Mouse (Mus musculus): ENCODE measurements at regions not wholly inside any gene's neighbourhood (a gene's known extent, or its start where the extent isn't known, plus 50 kb on each side); places are given as distances from the start of the nearest gene placed in this dataset.

GRCm38 (mm10) chr3:102292385-102292784, 87.9 kb upstream of the Vangl1 start:
- 79% methylated on average over 3 of the region's 3 CpGs for whole genome bisulfite sequencing
- H3K4me1 ChIP-seq (ENCODE audit: control insufficient read depth, insufficient read depth, low read length), result no peaks in the 10 kb centered on the region
- no peak overlapping the region for H3K27ac ChIP-seq (ENCODE audit: low read length)
- H3K4me2 ChIP-seq (ENCODE audit: low read depth, low read length), result no peak overlapping the region
- ATAC-seq (replicated peaks; ENCODE audit: extremely low read depth, insufficient read depth, low FRiP score), result no peak
- H3K9ac ChIP-seq (ENCODE audit: low read length), result no peak overlapping the region
- H3K9me3 ChIP-seq (replicated peaks; ENCODE audit: control insufficient read depth, low read length), result no peaks in the 10 kb centered on the region
- no peaks in the 10 kb centered on the region for H3K36me3 ChIP-seq (ENCODE audit: control insufficient read depth, insufficient read depth)
- no peak overlapping the region for H3K4me3 ChIP-seq (ENCODE audit: low read length)
- H3K27me3 ChIP-seq (ENCODE audit: control insufficient read depth, insufficient read depth, low read length), result no peaks in the 10 kb centered on the region

DNA sequence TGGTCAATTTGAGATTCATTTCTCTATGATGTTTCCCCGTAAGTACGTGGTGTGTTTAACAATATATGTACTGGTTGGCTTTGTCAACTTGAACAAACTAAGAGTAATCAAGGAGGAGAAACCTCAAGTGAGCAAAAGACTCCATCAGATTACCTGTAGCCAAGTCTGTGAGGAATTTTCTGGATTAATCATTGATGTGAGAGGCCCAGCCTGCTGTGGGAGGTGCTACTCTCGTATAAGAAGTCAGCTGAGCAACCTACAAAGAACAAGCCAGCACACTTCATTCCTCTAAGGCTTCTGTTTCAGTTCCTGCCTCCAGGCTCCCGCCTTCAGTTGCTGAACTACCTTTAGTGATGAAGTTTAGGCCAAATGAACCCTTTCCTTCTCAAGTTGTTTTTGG, 77.5 kb upstream of the Vangl1 start:
- ATAC-seq (replicated peaks; ENCODE audit: extremely low read depth, insufficient read depth, low FRiP score), result no peak
- Histone ChIP-seq H3K9me3 (replicated peaks; ENCODE audit: control insufficient read depth, low read length) (no peaks in the 10 kb centered on the region), H3K4me1 (ENCODE audit: control insufficient read depth, insufficient read depth, low read length) (no peaks in the 10 kb centered on the region), H3K4me2 (ENCODE audit: low read depth, low read length) (no peak overlapping the region), H3K27me3 (ENCODE audit: control insufficient read depth, insufficient read depth, low read length) (no peaks in the 10 kb centered on the region), H3K4me3 (ENCODE audit: low read length) (no peak overlapping the region), H3K9ac (ENCODE audit: low read length) (no peak overlapping the region), H3K36me3 (ENCODE audit: control insufficient read depth, insufficient read depth) (no peaks in the 10 kb centered on the region), H3K27ac (ENCODE audit: low read length) (no peak overlapping the region)
- WGBS, result 85% methylated on average over 4 of the region's 4 CpGs

DNA sequence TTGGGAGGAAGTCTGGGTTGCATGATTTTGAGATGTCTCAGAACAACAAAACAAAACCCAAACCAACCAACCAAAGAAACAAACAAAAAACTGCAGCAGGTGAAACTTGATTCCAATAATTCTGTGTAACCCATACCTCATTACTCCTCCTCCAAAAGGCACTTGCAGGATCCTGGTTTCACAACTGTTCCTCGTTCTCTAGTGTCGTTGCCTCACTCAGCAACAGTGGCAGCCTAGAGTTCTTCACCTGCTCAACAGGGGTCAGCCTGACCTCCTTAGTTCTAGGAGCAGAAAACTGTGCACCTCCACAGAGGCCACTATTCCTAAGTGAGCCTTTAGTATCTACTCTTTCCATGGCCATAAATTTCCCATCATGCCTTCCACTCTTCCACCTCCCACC, 72.3 kb upstream of the Vangl1 start:
- no peak for ATAC-seq (replicated peaks; ENCODE audit: extremely low read depth, insufficient read depth, low FRiP score)
- no peaks in the 10 kb centered on the region for H3K27me3 ChIP-seq (ENCODE audit: control insufficient read depth, insufficient read depth, low read length)
- H3K4me1 ChIP-seq (ENCODE audit: control insufficient read depth, insufficient read depth, low read length), result peaks cover 13% of the 10 kb centered on the region
- no peak overlapping the region for H3K4me3 ChIP-seq (ENCODE audit: low read length)
- H3K36me3 ChIP-seq (ENCODE audit: control insufficient read depth, insufficient read depth), result no peaks in the 10 kb centered on the region
- no peak overlapping the region for H3K4me2 ChIP-seq (ENCODE audit: low read depth, low read length)
- H3K9ac ChIP-seq (ENCODE audit: low read length), result no peak overlapping the region
- no peaks in the 10 kb centered on the region for H3K9me3 ChIP-seq (replicated peaks; ENCODE audit: control insufficient read depth, low read length)
- no peak overlapping the region for H3K27ac ChIP-seq (ENCODE audit: low read length)
- WGBS, result 75% methylated on average over 2 of the region's 2 CpGs

- Histone ChIP-seq H3K4me3 (ENCODE audit: low read length) (no peak overlapping the region), H3K9ac (ENCODE audit: low read length) (no peak overlapping the region), H3K4me1 (ENCODE audit: control insufficient read depth, insufficient read depth, low read length) (peaks cover 13% of the 10 kb centered on the region), H3K27ac (ENCODE audit: low read length) (no peak overlapping the region), H3K27me3 (ENCODE audit: control insufficient read depth, insufficient read depth, low read length) (no peaks in the 10 kb centered on the region), H3K4me2 (ENCODE audit: low read depth, low read length) (no peak overlapping the region), H3K36me3 (ENCODE audit: control insufficient read depth, insufficient read depth) (no peaks in the 10 kb centered on the region), H3K9me3 (replicated peaks; ENCODE audit: control insufficient read depth, low read length) (no peaks in the 10 kb centered on the region)
- no peak for ATAC-seq (replicated peaks; ENCODE audit: extremely low read depth, insufficient read depth, low FRiP score)
- 83% methylated on average over 2 of the region's 2 CpGs for WGBS
Observed at GRCm38 (mm10) chr3:102276283-102276682, 71.8 kb upstream of the Vangl1 start.

DNA sequence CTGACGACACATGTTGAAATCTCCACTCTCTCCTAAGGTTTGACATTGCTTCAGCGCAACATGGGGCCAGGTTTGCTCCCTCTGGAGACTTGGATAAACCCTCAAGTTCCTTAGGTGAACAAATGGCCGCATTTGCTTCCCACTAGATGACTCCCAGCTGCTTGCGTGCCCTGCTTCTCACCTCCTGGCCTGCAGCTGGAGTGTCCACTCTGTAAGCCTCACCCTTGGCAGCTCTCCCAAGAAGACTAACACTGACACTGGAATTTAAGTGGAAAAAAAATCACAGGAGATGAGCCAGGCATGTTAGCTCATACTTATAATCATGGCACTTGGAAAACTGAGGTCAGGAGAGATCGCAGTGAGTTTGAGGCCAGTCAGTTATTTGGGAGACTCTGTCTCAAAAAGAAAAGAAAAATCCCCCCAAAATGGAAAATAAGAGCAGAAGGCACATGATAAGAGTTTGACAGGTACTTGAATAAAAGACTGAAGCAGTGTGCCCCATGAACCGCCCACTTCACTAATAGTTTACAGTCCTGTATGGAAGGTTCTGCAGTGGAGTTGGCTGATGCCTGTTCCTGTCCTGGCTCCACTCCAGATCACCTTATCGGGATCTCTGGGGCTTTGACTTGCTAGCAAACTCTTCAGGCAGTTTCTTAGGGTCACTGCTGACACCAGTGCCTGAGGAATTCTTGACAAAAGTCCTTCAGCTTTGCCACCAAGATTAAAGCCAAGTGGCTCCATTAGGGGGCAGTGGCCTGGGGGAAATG, 70.9 kb upstream of the Vangl1 start:
- Histone ChIP-seq H3K27ac (ENCODE audit: low read length) (peak overlapping the region; percentile 7; the same call in 1 of the 2 replicates), H3K27me3 (ENCODE audit: control insufficient read depth, insufficient read depth, low read length) (no peaks in the 10 kb centered on the region), H3K4me1 (ENCODE audit: control insufficient read depth, insufficient read depth, low read length) (peaks cover 13% of the 10 kb centered on the region), H3K9ac (ENCODE audit: low read length) (no peak overlapping the region), H3K4me2 (ENCODE audit: low read depth, low read length) (no peak overlapping the region), H3K36me3 (ENCODE audit: control insufficient read depth, insufficient read depth) (no peaks in the 10 kb centered on the region), H3K4me3 (ENCODE audit: low read length) (no peak overlapping the region), H3K9me3 (replicated peaks; ENCODE audit: control insufficient read depth, low read length) (no peaks in the 10 kb centered on the region)
- WGBS, result 47% methylated on average over 7 of the region's 7 CpGs
- no peak for ATAC-seq (replicated peaks; ENCODE audit: extremely low read depth, insufficient read depth, low FRiP score)

DNA sequence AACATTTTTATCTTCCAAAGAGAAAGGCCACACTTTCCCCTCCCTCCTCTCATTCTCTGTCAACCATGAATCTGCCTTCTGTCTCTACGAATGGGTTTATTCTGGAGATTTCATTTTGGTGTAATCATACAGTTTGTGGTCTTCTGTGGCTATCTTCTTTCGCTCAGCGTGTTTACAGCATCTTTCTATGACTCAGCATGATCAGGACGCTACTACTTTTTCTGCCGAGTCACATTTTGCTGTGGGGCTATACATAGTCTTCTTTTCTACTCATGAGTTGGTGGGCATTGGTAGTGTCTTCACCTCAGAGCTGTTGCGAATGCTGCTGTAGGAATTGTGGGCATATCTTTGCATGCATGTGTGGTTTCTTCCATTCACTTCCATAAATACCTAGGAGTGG, 66.3 kb upstream of the Vangl1 start:
- ATAC-seq (replicated peaks; ENCODE audit: extremely low read depth, insufficient read depth, low FRiP score), result no peak
- no peaks in the 10 kb centered on the region for H3K9me3 ChIP-seq (replicated peaks; ENCODE audit: control insufficient read depth, low read length)
- no peaks in the 10 kb centered on the region for H3K36me3 ChIP-seq (ENCODE audit: control insufficient read depth, insufficient read depth)
- H3K4me2 ChIP-seq (ENCODE audit: low read depth, low read length), result no peak overlapping the region
- no peak overlapping the region for H3K27ac ChIP-seq (ENCODE audit: low read length)
- no peaks in the 10 kb centered on the region for H3K27me3 ChIP-seq (ENCODE audit: control insufficient read depth, insufficient read depth, low read length)
- no peak overlapping the region for H3K4me3 ChIP-seq (ENCODE audit: low read length)
- WGBS, result 89% methylated on average over 6 of the region's 6 CpGs
- H3K4me1 ChIP-seq (ENCODE audit: control insufficient read depth, insufficient read depth, low read length), result peaks cover 7% of the 10 kb centered on the region
- no peak overlapping the region for H3K9ac ChIP-seq (ENCODE audit: low read length)

DNA sequence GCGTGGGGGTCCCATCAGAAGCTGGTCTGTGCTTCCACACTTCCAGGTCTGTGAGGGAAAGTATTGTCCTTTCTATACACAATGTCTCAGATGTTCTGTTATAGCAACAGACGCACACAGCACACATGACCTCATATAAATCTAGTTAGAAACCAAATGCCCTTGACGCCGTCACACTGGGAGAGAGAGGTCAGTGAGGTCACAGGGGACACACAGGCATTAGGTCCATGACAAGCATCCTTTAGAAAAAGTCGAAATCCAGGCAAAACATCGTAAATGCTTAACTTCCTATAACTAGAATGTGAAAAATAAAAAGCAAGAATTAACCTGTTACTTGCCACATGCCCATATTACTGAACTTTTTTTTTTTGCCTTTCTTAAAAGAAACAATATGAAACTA, 65.8 kb upstream of the Vangl1 start:
- WGBS, result 76% methylated on average over 6 of the region's 6 CpGs
- H3K36me3 ChIP-seq (ENCODE audit: control insufficient read depth, insufficient read depth), result no peaks in the 10 kb centered on the region
- peaks cover 2% of the 10 kb centered on the region for H3K4me1 ChIP-seq (ENCODE audit: control insufficient read depth, insufficient read depth, low read length)
- no peak overlapping the region for H3K9ac ChIP-seq (ENCODE audit: low read length)
- H3K4me2 ChIP-seq (ENCODE audit: low read depth, low read length), result no peak overlapping the region
- no peaks in the 10 kb centered on the region for H3K9me3 ChIP-seq (replicated peaks; ENCODE audit: control insufficient read depth, low read length)
- ATAC-seq (replicated peaks; ENCODE audit: extremely low read depth, insufficient read depth, low FRiP score), result no peak
- H3K4me3 ChIP-seq (ENCODE audit: low read length), result no peak overlapping the region
- no peak overlapping the region for H3K27ac ChIP-seq (ENCODE audit: low read length)
- H3K27me3 ChIP-seq (ENCODE audit: control insufficient read depth, insufficient read depth, low read length), result no peaks in the 10 kb centered on the region

DNA sequence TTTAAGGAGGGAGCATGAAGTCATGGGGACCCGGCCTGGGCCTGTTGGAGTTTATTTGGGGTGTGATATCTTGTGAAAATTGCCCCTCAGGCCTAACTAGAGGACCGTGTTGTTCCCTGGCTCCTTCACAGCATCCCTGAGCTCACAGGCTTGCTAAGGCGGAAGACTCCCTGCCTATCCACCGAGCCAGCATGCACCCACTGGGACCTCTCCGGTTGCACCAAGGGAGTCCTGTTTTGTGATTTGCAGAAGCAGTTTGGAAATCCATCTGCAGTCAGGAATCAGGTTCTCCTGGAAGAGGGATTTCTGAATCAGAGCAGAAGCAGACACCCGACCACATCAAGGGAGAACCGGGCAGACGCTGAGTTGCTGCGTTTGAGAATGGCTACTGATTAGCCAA, 61.6 kb upstream of the Vangl1 start:
- H3K4me1 ChIP-seq (ENCODE audit: control insufficient read depth, insufficient read depth, low read length), result peaks cover 6% of the 10 kb centered on the region; the same call in 1 of the 2 replicates
- H3K4me3 ChIP-seq (ENCODE audit: low read length), result no peak overlapping the region
- no peak overlapping the region for H3K4me2 ChIP-seq (ENCODE audit: low read depth, low read length)
- ATAC-seq (replicated peaks; ENCODE audit: extremely low read depth, insufficient read depth, low FRiP score), result no peak
- H3K9me3 ChIP-seq (replicated peaks; ENCODE audit: control insufficient read depth, low read length), result no peaks in the 10 kb centered on the region
- WGBS, result 78% methylated on average over 9 of the region's 9 CpGs
- no peak overlapping the region for H3K9ac ChIP-seq (ENCODE audit: low read length)
- no peaks in the 10 kb centered on the region for H3K36me3 ChIP-seq (ENCODE audit: control insufficient read depth, insufficient read depth)
- no peaks in the 10 kb centered on the region for H3K27me3 ChIP-seq (ENCODE audit: control insufficient read depth, insufficient read depth, low read length)
- H3K27ac ChIP-seq (ENCODE audit: low read length), result no peak overlapping the region

DNA sequence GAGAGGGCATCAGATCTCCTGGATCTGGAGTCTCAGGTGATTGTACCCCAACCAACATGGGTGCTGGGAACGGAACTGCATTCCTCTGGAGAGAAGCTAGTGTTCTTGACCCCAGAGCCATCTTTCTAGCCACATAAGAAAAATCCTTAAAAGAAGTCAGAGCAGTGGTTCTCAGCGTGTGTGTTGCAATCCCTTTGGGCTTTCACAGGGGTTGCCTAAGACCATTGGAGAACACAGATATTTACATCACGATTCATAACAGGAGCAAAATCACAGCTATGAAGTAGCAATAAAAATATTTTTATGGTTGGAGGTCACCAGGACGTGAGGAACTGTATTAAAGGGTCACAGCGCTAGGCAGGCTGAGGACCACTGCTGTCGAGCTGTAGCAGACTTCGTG, 60.7 kb upstream of the Vangl1 start:
- WGBS, result 75% methylated on average over 7 of the region's 7 CpGs
- H3K36me3 ChIP-seq (ENCODE audit: control insufficient read depth, insufficient read depth), result no peaks in the 10 kb centered on the region
- H3K27me3 ChIP-seq (ENCODE audit: control insufficient read depth, insufficient read depth, low read length), result no peaks in the 10 kb centered on the region
- H3K9ac ChIP-seq (ENCODE audit: low read length), result no peak overlapping the region
- H3K9me3 ChIP-seq (replicated peaks; ENCODE audit: control insufficient read depth, low read length), result no peaks in the 10 kb centered on the region
- H3K4me3 ChIP-seq (ENCODE audit: low read length), result no peak overlapping the region
- no peak overlapping the region for H3K4me2 ChIP-seq (ENCODE audit: low read depth, low read length)
- H3K4me1 ChIP-seq (ENCODE audit: control insufficient read depth, insufficient read depth, low read length), result peaks cover 6% of the 10 kb centered on the region; the same call in 1 of the 2 replicates
- ATAC-seq (replicated peaks; ENCODE audit: extremely low read depth, insufficient read depth, low FRiP score), result no peak
- H3K27ac ChIP-seq (ENCODE audit: low read length), result no peak overlapping the region
